ENCODE assay signal across 9 mouse cellular contexts in the genomic region with DNA sequence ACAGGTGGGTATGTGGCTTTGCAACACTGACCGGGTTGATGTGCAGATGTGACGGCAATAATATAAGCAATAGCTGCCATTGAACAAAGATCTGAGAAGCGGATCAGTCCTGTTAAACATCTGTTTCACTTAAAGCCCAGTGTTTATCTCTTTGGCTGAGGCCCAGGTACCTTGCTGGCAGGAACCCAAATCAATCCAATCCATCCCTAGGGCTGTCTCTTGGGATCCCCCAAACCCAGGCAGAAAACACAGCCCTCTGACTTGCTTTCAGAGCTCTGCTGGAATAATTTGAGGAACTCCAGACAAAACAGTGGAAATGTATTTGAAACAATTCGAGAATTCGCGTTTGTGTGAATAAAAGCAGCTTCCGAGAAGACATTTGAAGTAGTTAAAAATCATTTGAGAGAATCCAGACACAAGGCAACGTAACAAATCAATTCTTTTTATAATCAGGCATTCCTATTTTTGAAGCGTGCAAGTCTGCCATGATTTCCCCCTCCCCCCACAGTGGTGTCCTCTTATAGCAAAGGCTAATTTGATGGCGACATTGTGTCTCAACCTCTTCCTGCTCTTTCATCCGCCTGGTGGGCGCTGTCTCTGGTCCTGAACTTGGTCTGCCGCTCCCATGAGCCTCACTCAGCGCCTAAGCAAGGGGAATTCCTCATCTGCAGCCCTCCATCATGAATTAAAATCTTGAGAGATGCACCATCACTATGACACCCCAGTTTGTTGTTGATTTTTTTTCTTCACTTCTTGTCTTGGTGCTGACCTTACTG. TPM values are rescaled to one million over a fixed set of nuclear protein-coding genes. Genes with fewer than 3 reads are reported as not detected.
DNase-seq lines count a peak whose midpoint lies in the region; TF ChIP-seq lines count a peak whose summit lies in the region.
"Had no signal": no experiment of that assay in that cellular context is flagged by ENCODE, and none has a peak within 500 bp of the region (broad histone marks: within the 10 kb centered on the region; RNA-seq: fewer than 3 reads in every experiment).

No protein-coding gene starts in this region.

- no peak for TF ChIP-seq POLR2A in lung, adult 2 months (IDR thresholded peaks at IDR 0.05; ENCODE audit: borderline replicate concordance, extremely low read depth, low read depth, low read length)

- DNase-seq in adrenal gland, adult 2 months, result peak; percentile 10
- no peak for DNase-seq in adrenal gland, adult 18-20 months (ENCODE audit: low spot score in 2 of 2)
- DNase-seq in lung, postnatal 10 days, result peak; percentile 69
- DNase-seq in lung, adult 2 months, result no peak
- peak; percentile 78 for DNase-seq in embryo, embryonic 11.5 days (ENCODE audit: low read depth, low spot score)
- DNase-seq in ovary, postnatal 14 days (ENCODE audit: low spot score), result peak; percentile 18
- no peak for DNase-seq in right cerebral cortex, postnatal 25 days
- no peak for DNase-seq in left cerebral cortex, postnatal 14 days (ENCODE audit: low spot score in 2 of 2)

- H3K4me3 ChIP-seq in lung, adult 2 months (replicated peaks; ENCODE audit: extremely low read depth, low read depth, low read length), result no peak overlapping the region

- H3K4me1 ChIP-seq in lung, adult 2 months (ENCODE audit: control insufficient read depth, insufficient read depth, low read length), result no peaks in the 10 kb centered on the region

- 39% methylated on average over 14 of the region's 14 CpGs for WGBS in lung, adult 2 months

- intact Hi-C loops in left cerebral cortex, postnatal 14 days (cut with DNase I), result no loop called here

- TF ChIP-seq CTCF in lung, adult 2 months (IDR thresholded peaks at IDR 0.05; ENCODE audit: insufficient read depth, low read length), result no peak

RNA-seq across cellular contexts. Expression of a gene that starts 25.2 kb away (rescaled TPM):
- total RNA-seq in adrenal gland, adult 2 months (2021), result 1 to 10 TPM in 1 of 2 experiments, under 1 TPM in 1; 0.92 to 1.1 TPM
- 0.20 TPM in 1 of 2 replicates, not detected in the other for polyA plus RNA-seq in adrenal gland, adult 2 months (2012; rRNA removed)
- 1 to 10 TPM in 1 of 2 experiments, under 1 TPM in 1; 0.93 to 1.2 TPM for total RNA-seq in adrenal gland, adult 18-20 months (2021)
- polyA plus RNA-seq in lung, adult 2 months (2012; rRNA removed), result not detected in 2 replicates
- 10 to 100 TPM; 72.1 to 91.3 TPM for total RNA-seq in left cerebral cortex, postnatal 14 days (2021)
- polyA plus RNA-seq: large intestine, adult 2 months had no signal

Comparison
In these comparisons a context has a peak if more than half of its experiments do, and no peak if none do; other contexts are left out.
1. DNase-seq: peak in adrenal gland, adult 2 months (single experiment), lung, postnatal 10 days (single experiment), embryo, embryonic 11.5 days (single experiment) and ovary, postnatal 14 days (single experiment); none in adrenal gland, adult 18-20 months (0 of 2), lung, adult 2 months (single experiment), right cerebral cortex, postnatal 25 days (single experiment) and left cerebral cortex, postnatal 14 days (0 of 2).
2. RNA of a gene that starts 25.2 kb away (total RNA-seq): 72.1 to 91.3 TPM in left cerebral cortex, postnatal 14 days; 0.93 to 1.2 TPM in adrenal gland, adult 18-20 months and 0.92 to 1.1 TPM in adrenal gland, adult 2 months; every median in the first group is over 10 times any median in the second.